Mouse (Mus musculus): ENCODE data around the gene Gm6502.
"Not testable (repeated sequence)": the region's sequence is repeated elsewhere in the genome, so short reads cannot be mapped to it uniquely, and the experiment has no call there.

Gm6502 gene

GRCm38 (mm10) chr5:94314135-94314534 is at the start of gene Gm6502:
Gene Gm6502, plus strand, starts transcription at chr5:94314435.
- not testable (repeated sequence) for DNase-seq (ENCODE audit: low spot score in 2 of 2)

- not testable (repeated sequence) for DNase-seq (ENCODE audit: low spot score in 2 of 2)
Measured at GRCm38 (mm10) chr5:94306696-94307095, 7.5 kb upstream of the Gm6502 start, which contains the start of gene A430089I19Rik. Gene A430089I19Rik, minus strand, starts transcription at chr5:94306796.

GRCm38 (mm10) chr5:94339449-94339848 is 25.2 kb downstream of the Gm6502 start, which contains the start of gene AA792892:
Gene AA792892, plus strand, starts transcription at chr5:94339749.
- not testable (repeated sequence) for DNase-seq (ENCODE audit: low spot score in 2 of 2)
